Mouse (Mus musculus) embryonic fibroblast, embryonic 13.5 days (primary cell): ENCODE measurements around the gene Dhx57.
"Not testable (repeated sequence)": the region's sequence is repeated elsewhere in the genome, so short reads cannot be mapped to it uniquely, and the experiment has no call there.

Source experiments
- CTCF ChIP-seq: IDR thresholded peaks from 2 replicates; pipeline ENCODE4 v1.5.1; 2011; ENCODE audit warnings: mild to moderate bottlenecking, control low read depth, low read length, moderate library complexity, borderline replicate concordance; ENCODE audit not compliant: insufficient read depth
- POLR2A ChIP-seq: IDR thresholded peaks from 2 replicates; pipeline ENCODE4 v1.6.1; 2011; ENCODE audit warnings: low read depth, mild to moderate bottlenecking, control low read depth, low read length, moderate library complexity

- not testable (repeated sequence) for TF ChIP-seq POLR2A, CTCF
Observed at GRCm38 (mm10) chr17:80213998-80214397, 76.3 kb downstream of the Dhx57 start.
